Mouse (Mus musculus): ENCODE measurements at regions not wholly inside any gene's neighbourhood (a gene's known extent, or its start where the extent isn't known, plus 50 kb on each side); places are given as distances from the start of the nearest gene placed in this dataset.

GRCm38 (mm10) chr17:44398231-44398630, 209.8 kb downstream of the Clic5 start:
- H3K9me3 ChIP-seq (ENCODE audit: control insufficient read depth, low read length) = no peaks in the 10 kb centered on the region
- no peak overlapping the region for H3K9ac ChIP-seq (ENCODE audit: low read length)
- no peak overlapping the region for H3K27ac ChIP-seq (ENCODE audit: low read depth, low read length)
- peak; percentile 50 for DNase-seq (ENCODE audit: low spot score)
- H3K4me2 ChIP-seq (ENCODE audit: low read depth, low read length, severe bottlenecking) = no peak overlapping the region
- H3K36me3 ChIP-seq (ENCODE audit: control insufficient read depth, insufficient read depth, low read length) = no peaks in the 10 kb centered on the region
- no peak; the same call in none of the 2 replicates for ATAC-seq (replicated peaks; ENCODE audit: low FRiP score)
- H3K27me3 ChIP-seq (ENCODE audit: control insufficient read depth, insufficient read depth, low read length) = peaks cover 70% of the 10 kb centered on the region
- peaks cover 2% of the 10 kb centered on the region; the same call in 1 of the 2 replicates for H3K4me1 ChIP-seq (replicated peaks; ENCODE audit: control insufficient read depth, insufficient read depth, low read length)
- WGBS = 34% methylated on average over 5 of the region's 5 CpGs
- no peak overlapping the region for H3K4me3 ChIP-seq (ENCODE audit: low read depth, low read length)

- ATAC-seq (replicated peaks; ENCODE audit: low FRiP score) (no peak), DNase-seq (ENCODE audit: low spot score) (no peak)
- Histone ChIP-seq H3K27me3 (ENCODE audit: control insufficient read depth, insufficient read depth, low read length) (peaks cover 44% of the 10 kb centered on the region), H3K4me2 (ENCODE audit: low read depth, low read length, severe bottlenecking) (no peak overlapping the region), H3K4me3 (ENCODE audit: low read depth, low read length) (no peak overlapping the region), H3K36me3 (ENCODE audit: control insufficient read depth, insufficient read depth, low read length) (no peaks in the 10 kb centered on the region), H3K9ac (ENCODE audit: low read length) (no peak overlapping the region), H3K4me1 (replicated peaks; ENCODE audit: control insufficient read depth, insufficient read depth, low read length) (no peaks in the 10 kb centered on the region), H3K9me3 (ENCODE audit: control insufficient read depth, low read length) (no peaks in the 10 kb centered on the region), H3K27ac (ENCODE audit: low read depth, low read length) (no peak overlapping the region)
- 86% methylated on average over 6 of the region's 6 CpGs for WGBS
Observed at GRCm38 (mm10) chr17:44404923-44405322, 216.5 kb downstream of the Clic5 start.

GRCm38 (mm10) chr17:44410961-44411360, 222.6 kb downstream of the Clic5 start:
- Histone ChIP-seq H3K9ac (ENCODE audit: low read length) (no peak overlapping the region), H3K4me3 (ENCODE audit: low read depth, low read length) (no peak overlapping the region), H3K4me1 (replicated peaks; ENCODE audit: control insufficient read depth, insufficient read depth, low read length) (no peaks in the 10 kb centered on the region), H3K36me3 (ENCODE audit: control insufficient read depth, insufficient read depth, low read length) (no peaks in the 10 kb centered on the region), H3K9me3 (ENCODE audit: control insufficient read depth, low read length) (no peaks in the 10 kb centered on the region; the same call in 1 of the 2 replicates), H3K4me2 (ENCODE audit: low read depth, low read length, severe bottlenecking) (no peak overlapping the region), H3K27ac (ENCODE audit: low read depth, low read length) (no peak overlapping the region), H3K27me3 (ENCODE audit: control insufficient read depth, insufficient read depth, low read length) (peaks cover 2% of the 10 kb centered on the region; the same call in 1 of the 2 replicates)
- WGBS = 88% methylated on average over 2 of the region's 2 CpGs
- ATAC-seq (replicated peaks; ENCODE audit: low FRiP score) (no peak), DNase-seq (ENCODE audit: low spot score) (no peak)

GRCm38 (mm10) chr17:44418676-44419404, 230.5 kb downstream of the Clic5 start:
- no peak overlapping the region for H3K4me2 ChIP-seq (ENCODE audit: low read depth, low read length, severe bottlenecking)
- H3K4me3 ChIP-seq (ENCODE audit: low read depth, low read length) = no peak overlapping the region
- H3K27me3 ChIP-seq (ENCODE audit: control insufficient read depth, insufficient read depth, low read length) = no peaks in the 10 kb centered on the region
- H3K9me3 ChIP-seq (ENCODE audit: control insufficient read depth, low read length) = no peaks in the 10 kb centered on the region; the same call in 1 of the 2 replicates
- ATAC-seq (replicated peaks; ENCODE audit: low FRiP score) = no peak
- H3K4me1 ChIP-seq (replicated peaks; ENCODE audit: control insufficient read depth, insufficient read depth, low read length) = no peaks in the 10 kb centered on the region
- no peak overlapping the region for H3K9ac ChIP-seq (ENCODE audit: low read length)
- no peak for DNase-seq (ENCODE audit: low spot score)
- 89% methylated on average over 11 of the region's 11 CpGs for WGBS
- H3K36me3 ChIP-seq (ENCODE audit: control insufficient read depth, insufficient read depth, low read length) = no peaks in the 10 kb centered on the region
- no peak overlapping the region for H3K27ac ChIP-seq (ENCODE audit: low read depth, low read length)

GRCm38 (mm10) chr17:44419405-44419729, 231.0 kb downstream of the Clic5 start:
- 94% methylated on average over 7 of the region's 7 CpGs for WGBS
- H3K27me3 ChIP-seq (ENCODE audit: control insufficient read depth, insufficient read depth, low read length) = no peaks in the 10 kb centered on the region
- H3K36me3 ChIP-seq (ENCODE audit: control insufficient read depth, insufficient read depth, low read length) = no peaks in the 10 kb centered on the region
- H3K4me2 ChIP-seq (ENCODE audit: low read depth, low read length, severe bottlenecking) = no peak overlapping the region
- H3K9me3 ChIP-seq (ENCODE audit: control insufficient read depth, low read length) = no peaks in the 10 kb centered on the region; the same call in 1 of the 2 replicates
- no peak overlapping the region for H3K4me3 ChIP-seq (ENCODE audit: low read depth, low read length)
- DNase-seq (ENCODE audit: low spot score) (no peak), ATAC-seq (replicated peaks; ENCODE audit: low FRiP score) (no peak)
- no peaks in the 10 kb centered on the region for H3K4me1 ChIP-seq (replicated peaks; ENCODE audit: control insufficient read depth, insufficient read depth, low read length)
- no peak overlapping the region for H3K27ac ChIP-seq (ENCODE audit: low read depth, low read length)
- H3K9ac ChIP-seq (ENCODE audit: low read length) = no peak overlapping the region

GRCm38 (mm10) chr17:44420098-44421070, 232.0 kb downstream of the Clic5 start:
- H3K4me3 ChIP-seq (ENCODE audit: low read depth, low read length) = no peak overlapping the region
- DNase-seq (ENCODE audit: low spot score) (no peak), ATAC-seq (replicated peaks; ENCODE audit: low FRiP score) (no peak)
- H3K4me1 ChIP-seq (replicated peaks; ENCODE audit: control insufficient read depth, insufficient read depth, low read length) = no peaks in the 10 kb centered on the region
- H3K9me3 ChIP-seq (ENCODE audit: control insufficient read depth, low read length) = no peaks in the 10 kb centered on the region; the same call in 1 of the 2 replicates
- no peaks in the 10 kb centered on the region for H3K36me3 ChIP-seq (ENCODE audit: control insufficient read depth, insufficient read depth, low read length)
- H3K27ac ChIP-seq (ENCODE audit: low read depth, low read length) = no peak overlapping the region
- H3K9ac ChIP-seq (ENCODE audit: low read length) = no peak overlapping the region
- H3K27me3 ChIP-seq (ENCODE audit: control insufficient read depth, insufficient read depth, low read length) = no peaks in the 10 kb centered on the region
- no peak overlapping the region for H3K4me2 ChIP-seq (ENCODE audit: low read depth, low read length, severe bottlenecking)
- WGBS = 82% methylated on average over 9 of the region's 9 CpGs

- Histone ChIP-seq H3K36me3 (ENCODE audit: control insufficient read depth, insufficient read depth, low read length) (no peaks in the 10 kb centered on the region), H3K9me3 (ENCODE audit: control insufficient read depth, low read length) (no peaks in the 10 kb centered on the region), H3K9ac (ENCODE audit: low read length) (no peak overlapping the region), H3K27ac (ENCODE audit: low read depth, low read length) (no peak overlapping the region), H3K27me3 (ENCODE audit: control insufficient read depth, insufficient read depth, low read length) (no peaks in the 10 kb centered on the region), H3K4me1 (replicated peaks; ENCODE audit: control insufficient read depth, insufficient read depth, low read length) (no peaks in the 10 kb centered on the region), H3K4me3 (ENCODE audit: low read depth, low read length) (no peak overlapping the region), H3K4me2 (ENCODE audit: low read depth, low read length, severe bottlenecking) (no peak overlapping the region)
- DNase-seq (ENCODE audit: low spot score) = no peak
- no peak for ATAC-seq (replicated peaks; ENCODE audit: low FRiP score)
- WGBS = 81% methylated on average over 2 of the region's 2 CpGs
Observed at GRCm38 (mm10) chr17:44422161-44422560, 233.8 kb downstream of the Clic5 start.

- 77% methylated on average over 5 of the region's 5 CpGs for WGBS
- Histone ChIP-seq H3K4me1 (replicated peaks; ENCODE audit: control insufficient read depth, insufficient read depth, low read length) (no peaks in the 10 kb centered on the region), H3K4me3 (ENCODE audit: low read depth, low read length) (no peak overlapping the region), H3K27ac (ENCODE audit: low read depth, low read length) (no peak overlapping the region), H3K9ac (ENCODE audit: low read length) (no peak overlapping the region), H3K4me2 (ENCODE audit: low read depth, low read length, severe bottlenecking) (no peak overlapping the region), H3K9me3 (ENCODE audit: control insufficient read depth, low read length) (no peaks in the 10 kb centered on the region), H3K27me3 (ENCODE audit: control insufficient read depth, insufficient read depth, low read length) (no peaks in the 10 kb centered on the region), H3K36me3 (ENCODE audit: control insufficient read depth, insufficient read depth, low read length) (no peaks in the 10 kb centered on the region)
- ATAC-seq (replicated peaks; ENCODE audit: low FRiP score) (no peak), DNase-seq (ENCODE audit: low spot score) (no peak)
Observed at GRCm38 (mm10) chr17:44422865-44423264, 234.5 kb downstream of the Clic5 start.
